Mouse (Mus musculus) neutrophil, adult 83 days (primary cell): ENCODE measurements around the gene Gm11397. TPM values are rescaled to one million over a fixed set of nuclear protein-coding genes. Genes with fewer than 3 reads are reported as not detected.

Experiments
- total RNA-seq, 2 experiments: library from RNA; stranded (reverse); gene quantifications; one replicate each; pipeline ENCODE4 v1.2.4; 2023

The Gm11397 gene
- not detected for total RNA-seq

GRCm38 (mm10) chr13:33395461-33395860 lies at the start of gene Gm11397:
Gm11397 (plus strand) TSS chr13:33395761.

Other genes with a start within 250 kb of the Gm11397 start
- not detected for gene Serpinb9c, start 236.0 kb upstream of the Gm11397 start, total RNA-seq
- gene Serpinb9d, start 202.8 kb upstream of the Gm11397 start, total RNA-seq: not detected
- gene Serpinb9e, start 146.1 kb upstream of the Gm11397 start, total RNA-seq: not detected
- gene Serpinb9f, start 71.7 kb upstream of the Gm11397 start, total RNA-seq: not detected
- gene Serpinb9g, start 89.0 kb downstream of the Gm11397 start, total RNA-seq: not detected